Mouse (Mus musculus) gastrocnemius, adult 2 months (tissue): Measurements from ENCODE around the gene Acot8. TPM values are rescaled to one million over a fixed set of nuclear protein-coding genes. Genes with fewer than 3 reads are reported as not detected.

Experiments
- DNase-seq: peaks from one replicate; pipeline ENCODE4 v3.0.0; 2022
- H3K27ac ChIP-seq: fragments of 200-600 bp; 2 replicates; pipeline ENCODE4 v1.8.1; 2022; ENCODE audit warnings: mild to moderate bottlenecking
- H3K4me3 ChIP-seq: fragments of 200-600 bp; 2 replicates; pipeline ENCODE4 v1.8.1; 2022; ENCODE audit warnings: mild to moderate bottlenecking, moderate library complexity
- CTCF ChIP-seq: fragments of 200-600 bp; IDR thresholded peaks from 2 replicates; pipeline ENCODE4 v1.8.1; 2022; ENCODE audit warnings: antibody characterized with exemption, mild to moderate bottlenecking, moderate library complexity
- intact Hi-C: fragments of 180-260 bp; cut with DNase I; formaldehyde crosslinking; loops from one replicate; pipeline ENCODE4 v1.15.1; 2025
- total RNA-seq, 2 experiments: library from RNA; stranded (reverse); gene quantifications; 2 replicates each; pipeline ENCODE4 v1.2.3; 2021

The Acot8 gene
- total RNA-seq, 2 experiments from 2014 or later: 7.9 to 8.6 TPM

DNA sequence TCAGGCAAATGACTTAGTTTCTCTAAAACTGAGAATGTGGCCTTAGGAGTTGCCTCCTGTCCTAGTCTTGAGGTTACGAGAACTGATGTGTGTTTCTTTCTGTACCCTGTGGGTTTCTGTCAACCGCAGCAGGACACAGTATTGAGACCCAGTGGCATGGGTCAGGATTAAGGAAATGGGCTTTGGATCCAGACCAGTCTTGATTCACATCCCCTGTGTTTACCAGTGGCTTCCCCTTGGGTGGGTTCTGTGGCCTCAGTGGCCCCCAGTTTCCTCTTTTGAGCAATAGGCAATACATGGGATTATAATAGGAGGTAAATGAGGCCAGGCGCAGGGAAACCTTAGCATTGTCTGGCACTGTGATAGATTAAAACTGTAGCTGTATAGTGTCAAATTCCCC, 17.6 kb downstream of the Acot8 start:
- TF ChIP-seq CTCF: no peak
- peak overlapping the region; percentile 98 for H3K27ac ChIP-seq
- H3K4me3 ChIP-seq: peak overlapping the region; percentile 90
- DNase-seq: no peak
- intact Hi-C loops: no loop called here

- Histone ChIP-seq H3K4me3 (peak overlapping the region; percentile 90), H3K27ac (peak overlapping the region; percentile 98)
- peak; percentile 26 for DNase-seq
- intact Hi-C loops: no loop called here
- TF ChIP-seq CTCF: no peak
These were observed 18.2 kb downstream of the Acot8 start for GRCm38 (mm10) chr2:164786388-164786885.

DNA sequence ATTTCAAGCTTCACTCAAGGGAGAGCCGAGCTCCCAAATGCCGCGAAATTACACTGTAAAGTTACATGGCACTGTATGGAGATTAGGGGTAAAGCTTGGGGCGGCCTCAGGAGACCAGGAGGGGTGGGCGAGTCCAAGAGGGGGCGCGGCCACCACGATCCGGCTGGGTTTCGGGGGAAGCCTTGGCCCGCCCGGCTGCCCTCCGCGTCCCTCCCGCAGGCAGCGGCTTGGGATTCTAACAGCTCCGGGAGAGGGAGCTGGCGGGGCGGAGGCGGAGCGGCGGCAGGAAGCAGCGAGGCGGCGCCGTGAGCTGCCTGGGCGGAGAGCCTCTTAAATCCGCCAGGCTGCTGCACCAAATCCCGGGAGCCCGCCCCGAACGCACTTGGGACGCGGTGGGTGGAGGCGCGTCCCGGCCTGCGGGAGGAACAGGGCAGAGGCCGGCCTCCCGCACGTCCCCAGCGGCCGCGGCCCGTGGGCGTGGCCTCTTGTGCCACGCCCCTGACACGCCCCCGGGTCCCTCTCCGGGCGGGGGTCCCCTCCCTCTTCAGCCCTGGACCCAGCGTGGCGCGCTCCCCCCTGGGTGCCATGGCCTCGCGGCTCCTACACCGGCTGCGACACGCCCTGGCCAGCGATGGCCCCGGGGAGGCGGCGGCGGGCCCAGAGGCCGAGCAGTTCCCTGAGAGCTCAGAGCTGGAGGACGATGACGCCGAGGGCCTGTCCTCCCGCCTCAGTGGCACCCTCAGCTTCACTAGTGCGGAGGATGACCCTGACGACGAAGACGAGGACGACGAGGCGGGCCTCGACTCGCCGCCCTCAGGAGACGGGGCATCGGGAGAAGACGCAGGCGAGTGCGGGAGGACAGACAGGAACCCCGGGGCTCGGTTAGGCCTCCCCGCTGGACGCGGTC, 18.9 kb downstream of the Acot8 start, which contains the start of gene Snx21:
TSS of gene Snx21 (plus strand) at position 343 of the 907 bp plus-strand sequence.
- intact Hi-C loops: no loop called here
- Histone ChIP-seq H3K4me3 (peak within 1 kb of the TSS; percentile 90), H3K27ac (peak within 1 kb of the TSS; percentile 98)
- TF ChIP-seq CTCF: peak; percentile 63
- DNase-seq: peak; percentile 97

- intact Hi-C loops: no loop called here
- Histone ChIP-seq H3K27ac (peak overlapping the region; percentile 98), H3K4me3 (peak overlapping the region; percentile 90)
- peak; percentile 19 for DNase-seq
- no peak for TF ChIP-seq CTCF
These were observed 19.7 kb downstream of the Acot8 start for GRCm38 (mm10) chr2:164784869-164785420.

DNA sequence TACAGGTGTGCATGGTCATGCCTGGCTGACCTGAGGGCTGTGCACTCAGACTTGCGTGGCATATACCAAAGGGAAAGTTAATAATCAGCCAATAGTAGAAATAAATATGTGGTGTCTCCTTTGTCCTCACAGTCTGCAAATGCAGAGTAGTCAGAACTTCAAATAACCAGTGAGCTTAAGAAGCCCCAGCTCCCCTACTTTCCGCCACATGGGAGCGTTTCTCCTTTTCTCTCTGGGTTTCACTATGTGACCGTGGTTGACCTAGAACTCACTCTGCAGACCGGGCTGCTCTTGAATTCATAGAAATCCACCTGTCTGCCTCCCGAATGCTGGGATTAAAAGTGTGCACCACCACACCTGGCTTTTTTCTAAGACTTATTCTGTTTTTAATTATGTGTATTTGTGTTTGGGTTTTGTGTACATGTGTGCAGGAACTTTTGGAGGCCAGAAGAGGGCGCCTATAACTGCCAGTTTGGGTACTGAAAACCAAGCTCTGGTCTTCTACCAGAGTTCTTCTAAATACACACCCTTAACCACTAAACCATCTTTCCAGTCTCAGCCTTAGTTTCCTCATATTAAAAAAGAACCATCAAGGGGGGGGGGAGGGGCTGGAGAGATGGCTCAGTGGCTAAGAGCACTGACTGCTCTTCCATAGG, 20.6 kb downstream of the Acot8 start:
- peak; percentile 49; the same call in 1 of the 2 replicates for TF ChIP-seq CTCF
- Histone ChIP-seq H3K27ac (peak overlapping the region; percentile 98), H3K4me3 (no peak overlapping the region; the same call in 1 of the 2 replicates)
- intact Hi-C loops: no loop called here
- no peak for DNase-seq

- DNase-seq: peak; percentile 91
These were observed 22.8 kb downstream of the Acot8 start for GRCm38 (mm10) chr2:164781876-164782275.

GRCm38 (mm10) chr2:164779481-164780086, 25.1 kb downstream of the Acot8 start, which contains the start of gene Tnnc2:
Gene Tnnc2 (minus strand): TSS chr2:164779967.
- peak within 1 kb of the TSS; percentile 95 for H3K27ac ChIP-seq
- peak within 1 kb of the TSS; percentile 74 for H3K4me3 ChIP-seq
- peak; percentile 87 for DNase-seq
- no peak for TF ChIP-seq CTCF
- intact Hi-C loops: no loop called here

More at GRCm38 (mm10) chr2:164781876-164782275, 22.8 kb downstream of the Acot8 start:
- intact Hi-C loops: no loop called here
- Histone ChIP-seq H3K27ac (peak overlapping the region; percentile 95), H3K4me3 (peak overlapping the region; percentile 52)
- TF ChIP-seq CTCF: no peak

- intact Hi-C loops: no loop called here
- DNase-seq: peak; percentile 91
These were observed 25.9 kb downstream of the Acot8 start for GRCm38 (mm10) chr2:164778809-164779208.

GRCm38 (mm10) chr2:164778015-164778287, 26.7 kb downstream of the Acot8 start:
- Histone ChIP-seq H3K4me3 (peak overlapping the region; percentile 74), H3K27ac (peak overlapping the region; percentile 95)
- no peak for TF ChIP-seq CTCF
- no peak for DNase-seq
- intact Hi-C loops: no loop called here

More at GRCm38 (mm10) chr2:164778809-164779208, 25.9 kb downstream of the Acot8 start:
- Histone ChIP-seq H3K27ac (peak overlapping the region; percentile 95), H3K4me3 (peak overlapping the region; percentile 74)
- TF ChIP-seq CTCF: no peak

DNA sequence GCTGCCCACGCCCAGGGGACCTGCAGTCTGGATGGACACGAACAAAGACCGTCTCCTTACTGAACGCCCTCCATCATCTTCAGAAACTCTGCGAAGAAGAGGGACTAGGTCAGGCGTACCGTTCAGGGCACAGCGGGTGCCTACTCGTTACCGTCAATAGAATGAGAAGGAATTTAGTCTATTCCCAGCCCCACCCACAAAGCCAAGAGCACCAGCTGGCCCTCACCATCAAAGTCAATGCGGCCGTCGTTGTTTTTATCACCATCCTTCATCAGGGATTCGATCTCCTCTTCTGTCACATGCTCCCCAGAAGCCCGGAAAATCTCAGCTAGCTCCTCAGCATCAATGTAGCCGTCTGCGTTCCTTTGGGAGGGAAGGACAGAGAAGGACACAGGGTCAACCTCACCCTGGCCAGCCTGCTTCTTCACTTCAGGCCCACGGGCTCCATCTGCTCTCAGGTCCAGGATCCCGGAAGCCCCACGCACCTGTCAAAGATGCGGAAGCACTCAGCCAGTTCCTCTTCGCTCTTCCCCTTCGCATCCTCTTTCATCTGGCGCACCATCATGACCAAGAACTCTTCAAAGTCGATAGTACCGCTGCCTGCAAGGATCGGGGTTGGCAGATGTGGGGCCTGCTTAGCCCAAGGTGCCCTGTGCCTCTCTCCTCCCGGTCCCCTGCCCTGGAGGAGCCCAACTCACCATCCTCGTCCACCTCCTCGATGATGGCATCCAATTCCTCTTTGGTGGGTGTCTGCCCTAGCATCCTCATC, 27.3 kb downstream of the Acot8 start:
- DNase-seq: peak; percentile 36
- intact Hi-C loops: no loop called here
- Histone ChIP-seq H3K27ac (peak overlapping the region; percentile 95), H3K4me3 (peak overlapping the region; percentile 74)
- TF ChIP-seq CTCF: no peak

DNA sequence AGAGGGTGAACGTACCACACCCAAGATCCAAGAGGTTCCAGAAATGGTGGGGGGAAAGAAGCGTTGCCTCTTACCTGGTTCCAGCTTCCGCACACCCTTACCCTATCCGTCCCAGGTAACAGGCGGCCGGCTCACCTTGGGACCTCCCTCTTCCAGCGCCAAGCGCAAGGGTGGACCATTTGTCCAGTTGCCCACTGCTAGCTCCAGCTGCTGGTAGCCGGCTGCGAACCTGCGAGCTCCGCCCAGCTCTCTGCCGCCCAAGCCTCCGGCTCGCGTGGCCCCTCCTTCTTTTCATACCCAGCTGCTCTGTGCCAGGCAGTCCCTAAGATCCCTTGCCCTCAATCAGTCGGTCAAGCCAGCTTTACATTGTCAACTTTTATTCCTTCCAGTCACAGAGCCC, 27.9 kb downstream of the Acot8 start:
- H3K4me3 ChIP-seq: peak overlapping the region; percentile 74
- TF ChIP-seq CTCF: no peak

More for the DNA sequence above, 27.9 kb downstream of the Acot8 start:
- intact Hi-C loops: no loop called here
- peak overlapping the region; percentile 95 for H3K27ac ChIP-seq
- peak; percentile 56 for DNase-seq
